Mouse (Mus musculus) testis, adult 2 months (tissue): ENCODE results near the gene Sacm1l.

Source experiments
- CTCF ChIP-seq: fragments of 200-500 bp; IDR thresholded peaks from 2 replicates; pipeline ENCODE4 v1.5.1; 2012; ENCODE audit warnings: low read depth, mild to moderate bottlenecking, inconsistent platforms, low read length, moderate library complexity; ENCODE audit not compliant: control insufficient read depth, insufficient read depth, insufficient replicate concordance
- POLR2A ChIP-seq: fragments of 200-500 bp; IDR thresholded peaks from 2 replicates; pipeline ENCODE4 v1.6.1; 2012; ENCODE audit warnings: low read depth, mild to moderate bottlenecking, inconsistent platforms, low read length, moderate library complexity; ENCODE audit not compliant: control insufficient read depth

DNA sequence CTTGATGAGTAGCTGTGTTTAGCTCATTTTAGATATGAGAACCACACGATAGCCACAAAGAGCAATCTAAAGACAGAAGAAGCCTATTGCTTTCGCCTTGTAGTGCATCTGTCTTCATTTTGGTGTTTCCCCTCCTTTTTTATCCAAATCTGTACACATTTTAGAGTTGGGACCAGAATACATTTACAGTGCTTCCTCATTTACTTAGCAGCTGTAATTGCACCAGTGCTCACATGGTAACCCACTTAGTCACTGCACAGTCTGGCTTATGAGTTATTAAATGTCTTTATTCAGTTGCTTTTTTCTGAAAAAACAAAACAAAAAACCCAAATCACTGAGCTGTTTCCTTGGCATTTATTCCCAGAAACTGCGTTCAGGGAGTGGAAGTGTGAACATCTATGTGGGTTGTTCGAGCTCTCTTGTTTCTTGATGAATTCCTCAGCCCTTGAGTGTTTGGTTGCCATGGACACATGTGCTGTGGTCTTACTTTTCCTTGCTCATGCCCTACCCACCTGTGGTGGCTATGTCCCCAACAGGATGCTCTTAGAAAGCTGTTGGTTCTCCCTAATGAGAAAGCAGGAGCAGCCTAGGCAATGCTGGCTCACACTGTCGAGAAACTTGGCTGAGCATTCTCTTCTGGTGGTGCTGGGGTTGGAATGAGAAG, 26.3 kb upstream of the Sacm1l start:
- no peak for TF ChIP-seq CTCF
- TF ChIP-seq POLR2A, result no peak
